Mouse (Mus musculus) C2C12 (cell line): ENCODE measurements around the gene Tnfrsf17. TPM values are rescaled to one million over a fixed set of nuclear protein-coding genes. Genes with fewer than 3 reads are reported as not detected.

ENCODE experiments used
- H3K27me3 ChIP-seq: one replicate; pipeline ENCODE4 v1.6.1; 2011; ENCODE audit not compliant: control insufficient read depth, insufficient read depth, insufficient read length
- H3K36me3 ChIP-seq: one replicate; pipeline ENCODE4 v1.6.1; 2011; ENCODE audit not compliant: control insufficient read depth, insufficient read depth
- H3K4me3 ChIP-seq: one replicate; pipeline ENCODE4 v1.5.1; 2011; ENCODE audit warnings: mild to moderate bottlenecking, control low read depth; ENCODE audit not compliant: poor library complexity, insufficient read depth, severe bottlenecking
- H3K79me2 ChIP-seq: one replicate; pipeline ENCODE4 v1.6.1; 2011; ENCODE audit not compliant: control insufficient read depth, insufficient read depth
- H3K79me3 ChIP-seq: one replicate; pipeline ENCODE4 v1.6.1; 2011; ENCODE audit warnings: low read depth, control low read depth
- H3ac ChIP-seq: one replicate; pipeline ENCODE3; 2011; ENCODE audit warnings: low read depth; ENCODE audit not compliant: control insufficient read depth, insufficient read length
- CEBPB ChIP-seq: IDR thresholded peaks from one replicate; pipeline ENCODE4 v1.6.1; 2011; ENCODE audit warnings: low read depth, mild to moderate bottlenecking, control low read depth, moderate library complexity
- CTCF ChIP-seq: IDR thresholded peaks from one replicate; pipeline ENCODE4 v1.5.1; 2011; ENCODE audit not compliant: control insufficient read depth, insufficient read depth, insufficient read length
- FOSL1 ChIP-seq: IDR thresholded peaks from one replicate; pipeline ENCODE4 v1.8.0; 2011; ENCODE audit warnings: mild to moderate bottlenecking, low read length; ENCODE audit not compliant: poor library complexity, insufficient read depth, severe bottlenecking
- MAX ChIP-seq: IDR thresholded peaks from one replicate; pipeline ENCODE4 v1.6.1; 2011; ENCODE audit warnings: mild to moderate bottlenecking, control low read depth
- MYOD1 ChIP-seq: IDR thresholded peaks from one replicate; pipeline ENCODE4 v1.6.1; 2011; ENCODE audit warnings: low read depth; ENCODE audit not compliant: control insufficient read depth, insufficient read length
- MYOG ChIP-seq: IDR thresholded peaks from one replicate; pipeline ENCODE4 v1.6.1; 2011; ENCODE audit not compliant: control insufficient read depth, insufficient read length; ENCODE audit errors: extremely low read depth
- USF1 ChIP-seq: IDR thresholded peaks from one replicate; pipeline ENCODE4 v1.6.1; 2011; ENCODE audit warnings: low read depth, mild to moderate bottlenecking, control low read depth, moderate library complexity
- polyA plus RNA-seq: library from polyadenylated mRNA; unstranded; fragments of >200 nt; fragmentation: generic; extraction: Trizol; gene quantifications from one replicate; pipeline ENCODE4 v1.2.1, GENCODE M21; 2012; ENCODE audit warnings: missing spikeins

Gene Tnfrsf17
- polyA plus RNA-seq, 1 experiment: not detected

DNA sequence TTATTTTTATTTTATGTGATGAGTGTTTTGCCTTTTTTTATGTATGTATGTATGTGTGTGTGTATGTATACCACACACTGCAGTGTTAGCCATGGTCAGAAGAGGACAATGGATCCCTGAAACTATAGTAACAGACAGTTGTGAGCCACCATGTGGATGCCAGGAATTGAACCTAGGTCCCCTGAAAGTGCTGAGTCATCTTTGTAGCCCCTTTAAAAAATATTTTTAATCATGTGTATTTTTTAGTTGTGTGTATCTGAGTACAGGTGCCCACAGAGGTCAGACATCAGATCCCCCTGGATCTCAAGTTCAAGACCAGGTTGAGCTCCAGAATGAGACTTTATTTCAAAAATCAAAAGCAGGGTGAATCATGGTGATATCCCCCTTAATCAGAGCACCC, 9.9 kb upstream of the Tnfrsf17 start:
- Histone ChIP-seq H3K4me3 (no peak overlapping the region), H3K79me3 (no peaks in the 10 kb centered on the region), H3K36me3 (no peaks in the 10 kb centered on the region), H3K79me2 (no peaks in the 10 kb centered on the region), H3K27me3 (no peaks in the 10 kb centered on the region), H3ac (no peak overlapping the region)
- no peak for TF ChIP-seq CTCF
- no peak for TF ChIP-seq MYOD1

DNA sequence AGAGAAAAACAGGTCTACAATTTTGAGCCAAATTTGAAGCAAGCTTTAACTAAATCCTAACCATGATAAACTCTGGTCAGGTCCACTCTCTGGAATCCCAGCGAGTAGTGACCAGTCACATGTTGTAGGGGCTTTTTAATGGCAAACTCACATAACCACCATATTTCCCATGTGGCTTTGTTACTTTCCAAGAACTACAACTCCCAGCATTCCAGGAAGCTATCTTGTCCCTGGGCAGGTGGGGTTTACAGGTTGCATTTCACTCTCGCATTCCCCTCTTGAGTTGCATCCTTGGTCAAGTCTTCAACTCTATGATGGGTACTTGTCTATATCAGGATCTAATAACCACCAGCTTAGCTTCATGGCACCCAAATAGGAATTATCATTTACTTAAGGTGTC, 8.1 kb upstream of the Tnfrsf17 start:
- Histone ChIP-seq H3K4me3 (no peak overlapping the region), H3K79me3 (no peaks in the 10 kb centered on the region), H3K79me2 (no peaks in the 10 kb centered on the region), H3ac (no peak overlapping the region), H3K36me3 (no peaks in the 10 kb centered on the region), H3K27me3 (no peaks in the 10 kb centered on the region)
- TF ChIP-seq MAX: no peak
- no peak for TF ChIP-seq CEBPB
- no peak for TF ChIP-seq CTCF
- TF ChIP-seq MYOG: no peak
- no peak for TF ChIP-seq FOSL1
- TF ChIP-seq USF1: no peak
- TF ChIP-seq MYOD1: no peak

DNA sequence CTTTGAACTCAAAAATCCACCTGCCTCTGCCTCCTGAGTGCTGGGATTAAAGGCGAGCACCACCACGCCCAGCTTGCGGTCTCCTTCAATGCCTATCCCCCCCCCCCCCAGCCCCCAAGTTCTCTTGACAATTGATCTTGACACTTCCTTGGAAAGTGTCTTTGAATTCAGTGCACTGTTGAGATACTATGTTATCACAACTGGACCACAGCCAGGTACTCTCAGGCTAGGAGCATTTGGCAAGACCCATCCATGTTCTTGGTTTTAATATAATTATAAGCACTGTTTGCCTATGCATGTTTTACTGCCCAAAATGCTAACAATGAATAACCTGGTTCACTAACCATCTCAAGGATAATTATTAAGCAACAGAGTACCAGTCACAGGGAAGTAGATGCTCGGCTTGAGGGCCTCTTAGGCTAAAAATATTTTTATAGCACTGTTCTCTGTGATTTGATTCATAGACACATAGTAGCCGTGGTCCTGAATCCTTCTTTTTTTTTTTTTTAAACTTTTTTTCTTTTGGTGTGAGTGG, 2.2 kb downstream of the Tnfrsf17 start:
- no peaks in the 10 kb centered on the region for H3K79me2 ChIP-seq
- no peaks in the 10 kb centered on the region for H3K79me3 ChIP-seq
- no peak overlapping the region for H3K4me3 ChIP-seq
- H3K27me3 ChIP-seq: peaks cover 26% of the 10 kb centered on the region
- no peaks in the 10 kb centered on the region for H3K36me3 ChIP-seq
- H3ac ChIP-seq: no peak overlapping the region
- TF ChIP-seq FOSL1 (no peak), MYOD1 (no peak)

DNA sequence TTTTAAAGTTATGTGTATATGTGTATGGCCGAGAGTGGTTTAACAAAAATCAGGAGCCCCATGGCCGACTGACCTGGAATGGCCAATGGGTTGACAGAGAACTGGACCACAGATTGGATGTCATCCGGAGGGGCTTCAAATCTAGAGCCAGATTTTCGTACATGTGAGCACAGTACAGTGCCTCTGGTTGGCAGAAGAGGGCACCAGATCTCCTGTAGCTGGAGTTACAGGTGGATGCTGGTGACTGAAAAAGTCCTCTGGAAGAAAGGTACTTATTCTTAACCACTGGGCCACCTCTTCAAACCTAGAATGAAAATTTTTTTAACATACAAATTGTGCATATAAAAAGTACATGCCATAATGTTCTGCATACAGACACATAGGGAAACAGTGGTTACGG, 3.1 kb downstream of the Tnfrsf17 start:
- no peak overlapping the region for H3ac ChIP-seq
- no peak overlapping the region for H3K4me3 ChIP-seq
- H3K79me2 ChIP-seq: no peaks in the 10 kb centered on the region
- H3K79me3 ChIP-seq: no peaks in the 10 kb centered on the region
- TF ChIP-seq CTCF (no peak), USF1 (no peak), MAX (no peak), MYOD1 (no peak), MYOG (no peak), FOSL1 (no peak), CEBPB (no peak)
- H3K36me3 ChIP-seq: no peaks in the 10 kb centered on the region
- peaks cover 26% of the 10 kb centered on the region for H3K27me3 ChIP-seq

DNA sequence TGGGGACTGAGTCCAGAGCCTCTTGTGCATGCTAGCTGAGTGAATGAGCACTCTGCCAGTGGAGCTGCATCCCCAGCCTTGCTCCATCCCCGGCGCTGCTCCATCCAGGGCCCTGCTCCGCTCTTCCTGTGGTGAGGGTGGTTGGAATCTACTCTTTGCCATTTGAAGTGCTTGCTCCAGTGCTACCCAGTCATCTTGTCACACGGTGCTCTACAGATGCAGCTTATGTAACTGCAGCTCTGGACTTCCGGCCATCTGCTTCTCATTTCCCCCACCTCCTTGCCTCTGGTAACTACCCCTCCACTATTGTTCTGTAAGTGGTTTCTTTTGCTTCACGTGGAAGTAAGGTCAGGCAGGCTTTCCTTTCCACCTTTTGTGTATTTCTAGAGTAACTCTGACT, 3.7 kb downstream of the Tnfrsf17 start:
- Histone ChIP-seq H3ac (no peak overlapping the region), H3K4me3 (no peak overlapping the region), H3K79me3 (no peaks in the 10 kb centered on the region), H3K36me3 (no peaks in the 10 kb centered on the region), H3K27me3 (peaks cover 26% of the 10 kb centered on the region), H3K79me2 (no peaks in the 10 kb centered on the region)
- no peak for TF ChIP-seq MYOD1
- TF ChIP-seq MAX: no peak
- TF ChIP-seq USF1: no peak
- TF ChIP-seq MYOG: no peak
- TF ChIP-seq CEBPB: no peak
- TF ChIP-seq CTCF: no peak
- TF ChIP-seq FOSL1: no peak

DNA sequence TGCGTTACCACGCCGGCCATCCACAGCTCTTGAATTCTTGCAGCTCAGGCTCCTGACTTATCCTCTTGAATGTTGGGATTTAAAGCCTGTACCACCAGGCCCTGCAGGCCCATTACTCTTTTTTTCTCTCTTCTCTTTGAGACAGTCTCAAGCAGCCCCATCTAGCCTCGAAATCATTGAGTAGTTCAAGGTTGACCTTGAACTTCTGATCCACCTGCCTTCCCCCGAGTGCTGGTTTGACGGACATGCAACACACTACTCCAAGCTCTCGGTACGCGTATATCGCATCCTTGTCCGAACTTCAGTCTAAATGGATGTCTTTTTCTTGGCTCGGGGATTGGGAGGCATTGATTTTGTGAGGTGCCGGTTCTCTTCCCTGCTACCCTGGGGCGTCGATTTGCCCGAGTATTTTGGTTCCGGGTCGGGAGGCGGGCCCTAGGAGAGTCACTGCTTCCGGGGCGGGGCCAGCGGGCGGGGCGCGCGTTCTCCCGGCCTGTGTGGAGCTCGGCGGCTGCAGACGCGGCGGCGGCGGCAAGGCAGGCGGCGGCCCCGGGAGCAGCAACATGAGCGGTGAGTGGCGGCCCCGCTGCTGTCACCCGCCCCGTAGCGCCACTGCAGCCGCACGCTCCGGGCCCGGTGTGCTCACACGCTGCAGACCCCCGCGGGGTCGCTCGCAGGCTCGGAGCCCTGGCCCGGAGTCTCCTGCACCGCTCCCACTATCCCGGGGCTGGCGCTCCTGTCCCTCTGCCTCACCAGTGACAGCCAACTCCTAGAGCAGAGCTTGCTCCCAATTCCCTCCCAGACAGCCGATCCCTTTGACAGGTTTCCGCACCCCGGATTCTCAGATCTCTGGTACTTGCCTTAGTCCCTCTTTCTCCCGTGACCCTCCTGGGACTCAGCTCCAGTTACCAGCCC, 9.1 kb downstream of the Tnfrsf17 start, which contains the start of gene Snx29:
Snx29 (plus strand) TSS at position 500 of the 915 bp plus-strand sequence.
- TF ChIP-seq MYOG: no peak
- no peak for TF ChIP-seq CEBPB
- TF ChIP-seq MYOD1: no peak
- TF ChIP-seq CTCF: no peak
- TF ChIP-seq USF1: no peak
- no peak for TF ChIP-seq FOSL1
- no peak for TF ChIP-seq MAX
- Histone ChIP-seq H3K36me3 (no peaks in the 10 kb centered on the region), H3K27me3 (peaks cover 8% of the 10 kb centered on the region), H3K79me2 (no peaks in the 10 kb centered on the region), H3K4me3 (peak within 1 kb of the TSS; percentile 52), H3ac (peak within 1 kb of the TSS; percentile 89), H3K79me3 (no peaks in the 10 kb centered on the region)
